Mouse (Mus musculus): ENCODE results near the gene Spc24. TPM values are rescaled to one million over a fixed set of nuclear protein-coding genes. Genes with fewer than 3 reads are reported as not detected.

Spc24 gene
- polyA plus RNA-seq, 1 experiment: 59.0 TPM

- H3K4me3 ChIP-seq (ENCODE audit: control insufficient read depth, insufficient read depth, low read length): no peak overlapping the region
- DNase-seq: no peak
- 97% methylated on average over 11 of the region's 11 CpGs for WGBS
- H3K27ac ChIP-seq (ENCODE audit: control insufficient read depth, insufficient read depth, low read length): no peak overlapping the region
- no peaks in the 10 kb centered on the region; the same call in 1 of the 2 replicates for H3K36me3 ChIP-seq (ENCODE audit: control insufficient read depth, insufficient read depth, low read length)
- H3K4me1 ChIP-seq (replicated peaks; ENCODE audit: control insufficient read depth, insufficient read depth, low read length): no peaks in the 10 kb centered on the region
- no peaks in the 10 kb centered on the region for H3K27me3 ChIP-seq (ENCODE audit: control insufficient read depth, insufficient read depth, low read length)
- TF ChIP-seq POLR2A (IDR thresholded peaks at IDR 0.05; ENCODE audit: control insufficient read depth, extremely low read depth, insufficient read depth, low read length, poor library complexity): no peak
- no peak for TF ChIP-seq CTCF (IDR thresholded peaks at IDR 0.05; ENCODE audit: borderline replicate concordance, control insufficient read depth, extremely low read depth, insufficient read depth, low read length, poor library complexity)
Measured at GRCm38 (mm10) chr9:21741514-21741913, 18.6 kb downstream of the Spc24 start.

- DNase-seq: no peak
- WGBS: 96% methylated on average over 14 of the region's 14 CpGs
- H3K4me1 ChIP-seq (replicated peaks; ENCODE audit: control insufficient read depth, insufficient read depth, low read length): no peaks in the 10 kb centered on the region
- H3K27me3 ChIP-seq (ENCODE audit: control insufficient read depth, insufficient read depth, low read length): no peaks in the 10 kb centered on the region
- no peak overlapping the region for H3K27ac ChIP-seq (ENCODE audit: control insufficient read depth, insufficient read depth, low read length)
- no peak for TF ChIP-seq POLR2A (IDR thresholded peaks at IDR 0.05; ENCODE audit: control insufficient read depth, extremely low read depth, insufficient read depth, low read length, poor library complexity)
- TF ChIP-seq CTCF (IDR thresholded peaks at IDR 0.05; ENCODE audit: borderline replicate concordance, control insufficient read depth, extremely low read depth, insufficient read depth, low read length, poor library complexity): no peak
- no peak overlapping the region for H3K4me3 ChIP-seq (ENCODE audit: control insufficient read depth, insufficient read depth, low read length)
- H3K36me3 ChIP-seq (ENCODE audit: control insufficient read depth, insufficient read depth, low read length): no peaks in the 10 kb centered on the region; the same call in none of the 2 replicates
Measured at GRCm38 (mm10) chr9:21740427-21740826, 19.7 kb downstream of the Spc24 start.

- Histone ChIP-seq H3K4me1 (replicated peaks; ENCODE audit: control insufficient read depth, insufficient read depth, low read length) (no peaks in the 10 kb centered on the region), H3K4me3 (ENCODE audit: control insufficient read depth, insufficient read depth, low read length) (no peak overlapping the region), H3K36me3 (ENCODE audit: control insufficient read depth, insufficient read depth, low read length) (peaks cover 3% of the 10 kb centered on the region), H3K27me3 (ENCODE audit: control insufficient read depth, insufficient read depth, low read length) (no peaks in the 10 kb centered on the region), H3K27ac (ENCODE audit: control insufficient read depth, insufficient read depth, low read length) (no peak overlapping the region)
- WGBS: 98% methylated on average over 7 of the region's 7 CpGs
- no peak for TF ChIP-seq POLR2A (IDR thresholded peaks at IDR 0.05; ENCODE audit: control insufficient read depth, extremely low read depth, insufficient read depth, low read length, poor library complexity)
- no peak for TF ChIP-seq CTCF (IDR thresholded peaks at IDR 0.05; ENCODE audit: borderline replicate concordance, control insufficient read depth, extremely low read depth, insufficient read depth, low read length, poor library complexity)
- DNase-seq: no peak
Measured at GRCm38 (mm10) chr9:21738776-21739175, 21.3 kb downstream of the Spc24 start.

- peaks cover 3% of the 10 kb centered on the region for H3K36me3 ChIP-seq (ENCODE audit: control insufficient read depth, insufficient read depth, low read length)
- WGBS: 96% methylated on average over 10 of the region's 10 CpGs
- H3K4me1 ChIP-seq (replicated peaks; ENCODE audit: control insufficient read depth, insufficient read depth, low read length): no peaks in the 10 kb centered on the region
- TF ChIP-seq CTCF (IDR thresholded peaks at IDR 0.05; ENCODE audit: borderline replicate concordance, control insufficient read depth, extremely low read depth, insufficient read depth, low read length, poor library complexity) (no peak), POLR2A (IDR thresholded peaks at IDR 0.05; ENCODE audit: control insufficient read depth, extremely low read depth, insufficient read depth, low read length, poor library complexity) (no peak)
- H3K4me3 ChIP-seq (ENCODE audit: control insufficient read depth, insufficient read depth, low read length): no peak overlapping the region
- H3K27me3 ChIP-seq (ENCODE audit: control insufficient read depth, insufficient read depth, low read length): no peaks in the 10 kb centered on the region
- H3K27ac ChIP-seq (ENCODE audit: control insufficient read depth, insufficient read depth, low read length): no peak overlapping the region
- DNase-seq: no peak
Measured at GRCm38 (mm10) chr9:21737188-21737587, 22.9 kb downstream of the Spc24 start.

- Histone ChIP-seq H3K36me3 (ENCODE audit: control insufficient read depth, insufficient read depth, low read length) (peaks cover 3% of the 10 kb centered on the region), H3K4me1 (replicated peaks; ENCODE audit: control insufficient read depth, insufficient read depth, low read length) (no peaks in the 10 kb centered on the region), H3K4me3 (ENCODE audit: control insufficient read depth, insufficient read depth, low read length) (no peak overlapping the region), H3K27ac (ENCODE audit: control insufficient read depth, insufficient read depth, low read length) (no peak overlapping the region), H3K27me3 (ENCODE audit: control insufficient read depth, insufficient read depth, low read length) (no peaks in the 10 kb centered on the region)
- TF ChIP-seq CTCF (IDR thresholded peaks at IDR 0.05; ENCODE audit: borderline replicate concordance, control insufficient read depth, extremely low read depth, insufficient read depth, low read length, poor library complexity) (no peak), POLR2A (IDR thresholded peaks at IDR 0.05; ENCODE audit: control insufficient read depth, extremely low read depth, insufficient read depth, low read length, poor library complexity) (no peak)
- DNase-seq: no peak
- 89% methylated on average over 3 of the region's 3 CpGs for WGBS
Measured at GRCm38 (mm10) chr9:21736580-21736979, 23.5 kb downstream of the Spc24 start.

GRCm38 (mm10) chr9:21735126-21735525, 25.0 kb downstream of the Spc24 start:
- no peaks in the 10 kb centered on the region for H3K27me3 ChIP-seq (ENCODE audit: control insufficient read depth, insufficient read depth, low read length)
- H3K4me3 ChIP-seq (ENCODE audit: control insufficient read depth, insufficient read depth, low read length): no peak overlapping the region
- no peak for DNase-seq
- WGBS: 96% methylated on average over 14 of the region's 14 CpGs
- H3K36me3 ChIP-seq (ENCODE audit: control insufficient read depth, insufficient read depth, low read length): peaks cover 3% of the 10 kb centered on the region
- no peak overlapping the region for H3K27ac ChIP-seq (ENCODE audit: control insufficient read depth, insufficient read depth, low read length)
- H3K4me1 ChIP-seq (replicated peaks; ENCODE audit: control insufficient read depth, insufficient read depth, low read length): no peaks in the 10 kb centered on the region
- TF ChIP-seq CTCF (IDR thresholded peaks at IDR 0.05; ENCODE audit: borderline replicate concordance, control insufficient read depth, extremely low read depth, insufficient read depth, low read length, poor library complexity) (no peak), POLR2A (IDR thresholded peaks at IDR 0.05; ENCODE audit: control insufficient read depth, extremely low read depth, insufficient read depth, low read length, poor library complexity) (no peak)

GRCm38 (mm10) chr9:21733989-21734388, 26.1 kb downstream of the Spc24 start:
- H3K27me3 ChIP-seq (ENCODE audit: control insufficient read depth, insufficient read depth, low read length): no peaks in the 10 kb centered on the region
- 99% methylated on average over 7 of the region's 7 CpGs for WGBS
- no peak for DNase-seq
- H3K36me3 ChIP-seq (ENCODE audit: control insufficient read depth, insufficient read depth, low read length): peaks cover 3% of the 10 kb centered on the region
- H3K4me1 ChIP-seq (replicated peaks; ENCODE audit: control insufficient read depth, insufficient read depth, low read length): no peaks in the 10 kb centered on the region
- no peak overlapping the region for H3K4me3 ChIP-seq (ENCODE audit: control insufficient read depth, insufficient read depth, low read length)
- TF ChIP-seq POLR2A (IDR thresholded peaks at IDR 0.05; ENCODE audit: control insufficient read depth, extremely low read depth, insufficient read depth, low read length, poor library complexity) (no peak), CTCF (IDR thresholded peaks at IDR 0.05; ENCODE audit: borderline replicate concordance, control insufficient read depth, extremely low read depth, insufficient read depth, low read length, poor library complexity) (no peak)
- no peak overlapping the region for H3K27ac ChIP-seq (ENCODE audit: control insufficient read depth, insufficient read depth, low read length)
